In genomic region chr1:135171984-135172383, GRCm38 (mm10) we compare ENCODE assay signal across 9 mouse cellular contexts. TPM values are rescaled to one million over a fixed set of nuclear protein-coding genes. Genes with fewer than 3 reads are reported as not detected.
DNase-seq lines count a peak whose midpoint lies in the region; ATAC-seq lines count a peak whose summit lies in the region.
"Had no signal": no experiment of that assay in that cellular context is flagged by ENCODE, and none has a peak within 500 bp of the region (broad histone marks: within the 10 kb centered on the region; RNA-seq: fewer than 3 reads in every experiment).

No protein-coding gene starts in this region.

- 0 out of 2 replicates have a peak, but pooled peaks have one; percentile 28 for ATAC-seq in heart, embryonic 15.5 days (replicated peaks; ENCODE audit: insufficient number of reproducible peaks, insufficient read depth, low FRiP score, low read depth)
- ATAC-seq in lung, embryonic 16.5 days (ENCODE audit: low read depth) = peak; percentile 82

- H3K4me1 ChIP-seq in heart, embryonic 15.5 days (replicated peaks) = peaks cover 11% of the 10 kb centered on the region
- H3K4me1 ChIP-seq in lung, embryonic 16.5 days (replicated peaks; ENCODE audit: control insufficient read depth, insufficient read depth, low read length) = peaks cover 9% of the 10 kb centered on the region

- H3K9ac ChIP-seq in heart, embryonic 15.5 days = no peak overlapping the region
- H3K9ac ChIP-seq in lung, embryonic 16.5 days (ENCODE audit: low read length) = no peak overlapping the region

- no peaks in the 10 kb centered on the region for H3K36me3 ChIP-seq in heart, embryonic 15.5 days
- no peaks in the 10 kb centered on the region for H3K36me3 ChIP-seq in lung, embryonic 16.5 days (ENCODE audit: control insufficient read depth, insufficient read depth, low read length)

- 51% methylated on average over 6 of the region's 6 CpGs for WGBS in heart, embryonic 15.5 days
- WGBS in lung, embryonic 16.5 days = 52% methylated on average over 6 of the region's 6 CpGs

- H3K4me3 ChIP-seq in heart, embryonic 15.5 days = no peak overlapping the region
- no peak overlapping the region for H3K4me3 ChIP-seq in lung, embryonic 16.5 days (ENCODE audit: low read length)
- H3K4me3 ChIP-seq: myocyte had no signal

- H3K4me2 ChIP-seq in heart, embryonic 15.5 days = no peak overlapping the region
- no peak overlapping the region for H3K4me2 ChIP-seq in lung, embryonic 16.5 days (ENCODE audit: low read depth, low read length)

- peak; percentile 45 for DNase-seq in urinary bladder, postnatal 25 days (ENCODE audit: low spot score)
- DNase-seq in urinary bladder, postnatal 10 days (ENCODE audit: low spot score) = no peak
- DNase-seq in embryo, embryonic 10 days (ENCODE audit: low spot score) = peak; percentile 83
- peak; percentile 85 for DNase-seq in kidney, postnatal 10 days
- DNase-seq in right cerebral cortex, postnatal 10 days (ENCODE audit: low spot score in 2 of 2) = peak; percentile 81 to 83
- no peak for DNase-seq in spleen, adult 12 weeks (ENCODE audit: low spot score)

- H3K9me3 ChIP-seq in heart, embryonic 15.5 days (replicated peaks) = no peaks in the 10 kb centered on the region
- no peaks in the 10 kb centered on the region for H3K9me3 ChIP-seq in lung, embryonic 16.5 days (ENCODE audit: control insufficient read depth, low read length)

- H3K27me3 ChIP-seq in heart, embryonic 15.5 days = peaks cover 58% of the 10 kb centered on the region
- no peaks in the 10 kb centered on the region for H3K27me3 ChIP-seq in lung, embryonic 16.5 days (ENCODE audit: control insufficient read depth, insufficient read depth, low read depth, low read length)

- no peak overlapping the region for H3K27ac ChIP-seq in heart, embryonic 15.5 days
- no peak overlapping the region for H3K27ac ChIP-seq in lung, embryonic 16.5 days (ENCODE audit: low read length)

RNA-seq across cellular contexts. Expression of gene Gpr37l1, which starts 4.5 kb away (rescaled TPM):
- polyA plus RNA-seq in heart, embryonic 15.5 days (2015; fragmentation: Nextera tagmentation; extraction: Ambion mirVana) = 0.06 TPM in 1 of 2 replicates, not detected in the other
- polyA plus RNA-seq in lung, embryonic 16.5 days (2015; fragmentation: Nextera tagmentation; extraction: Ambion mirVana) = not detected in 2 replicates

RNA-seq across cellular contexts. Expression of gene Arl8a, which starts 25.4 kb away (rescaled TPM):
- polyA plus RNA-seq in heart, embryonic 15.5 days (2015; fragmentation: Nextera tagmentation; extraction: Ambion mirVana) = 34.0 and 45.6 TPM in 2 replicates
- polyA plus RNA-seq in lung, embryonic 16.5 days (2015; fragmentation: Nextera tagmentation; extraction: Ambion mirVana) = 37.4 and 42.9 TPM in 2 replicates

RNA-seq across cellular contexts. Expression of gene Ptpn7, which starts 39.5 kb away (rescaled TPM):
- polyA plus RNA-seq in heart, embryonic 15.5 days (2015; fragmentation: Nextera tagmentation; extraction: Ambion mirVana) = 1.8 and 10.2 TPM in 2 replicates
- polyA plus RNA-seq in lung, embryonic 16.5 days (2015; fragmentation: Nextera tagmentation; extraction: Ambion mirVana) = 4.4 and 6.1 TPM in 2 replicates

Comparison
In these comparisons a context has a peak if more than half of its experiments do, and no peak if none do; other contexts are left out.
1. DNase-seq: peak in urinary bladder, postnatal 25 days (single experiment), embryo, embryonic 10 days (single experiment), kidney, postnatal 10 days (single experiment) and right cerebral cortex, postnatal 10 days (2 of 2); none in urinary bladder, postnatal 10 days (single experiment) and spleen, adult 12 weeks (single experiment).